Mouse (Mus musculus) bone marrow macrophage, adult 2 months (primary cell): ENCODE results near the gene Cdv3. TPM values are rescaled to one million over a fixed set of nuclear protein-coding genes. Genes with fewer than 3 reads are reported as not detected.
A peak's percentile ranks its signal among the peaks of the same experiment; 100 is the strongest.

Source experiments
- H3K27ac ChIP-seq: 2 replicates; pipeline ENCODE4 v1.5.1; 2012; ENCODE audit warnings: low read depth, low read length; ENCODE audit not compliant: insufficient read depth
- H3K4me1 ChIP-seq: 2 replicates; pipeline ENCODE4 v1.6.1; 2012; ENCODE audit warnings: low read length; ENCODE audit not compliant: control insufficient read depth, insufficient read depth
- H3K4me3 ChIP-seq: 2 replicates; pipeline ENCODE4 v1.5.1; 2012; ENCODE audit warnings: mild to moderate bottlenecking, low read length, moderate library complexity; ENCODE audit not compliant: insufficient read depth
- CTCF ChIP-seq: IDR thresholded peaks from 2 replicates; pipeline ENCODE4 v1.5.1; 2012; ENCODE audit warnings: low read depth, mild to moderate bottlenecking, low read length, moderate library complexity
- POLR2A ChIP-seq: IDR thresholded peaks from 2 replicates; pipeline ENCODE4 v1.6.1; 2012; ENCODE audit warnings: mild to moderate bottlenecking, low read depth, low read length, borderline replicate concordance
- polyA plus RNA-seq: library from polyadenylated mRNA; stranded (reverse); fragments of >200 nt; gene quantifications from 2 replicates; pipeline ENCODE4 v1.2.4, GENCODE M21; 2012; ENCODE audit not compliant: missing spikeins, insufficient read depth, insufficient read length

Gene Cdv3
- 87.7 and 93.1 TPM in 2 replicates for polyA plus RNA-seq

GRCm38 (mm10) chr9:103365290-103366247, at the start of gene Cdv3:
TSS of gene Cdv3 (minus strand) at chr9:103365840.
- TF ChIP-seq CTCF (no peak), POLR2A (no peak)
- H3K4me3 ChIP-seq = peak within 1 kb of the TSS; percentile 86
- H3K4me1 ChIP-seq = peaks cover 27% of the 10 kb centered on the region
- H3K27ac ChIP-seq = peak within 1 kb of the TSS; percentile 87

DNA sequence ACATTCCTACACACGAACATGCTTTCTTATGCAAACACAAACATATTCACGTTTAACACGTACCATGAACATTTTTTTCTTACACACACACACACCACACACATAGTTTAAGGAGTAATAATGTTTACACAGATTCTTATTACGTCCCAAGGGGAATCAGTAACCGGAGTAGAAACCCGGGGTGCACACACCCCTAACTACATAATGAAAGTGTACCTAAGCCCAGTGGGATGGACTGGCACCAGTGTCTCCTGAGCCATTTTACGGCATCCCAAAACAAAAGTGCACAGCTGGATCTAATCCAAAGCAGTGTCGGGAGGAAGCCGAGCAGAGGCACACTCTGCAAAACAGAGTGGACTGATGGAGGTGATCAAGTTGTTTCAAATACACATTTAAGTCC, 47.8 kb upstream of the Cdv3 start:
- Histone ChIP-seq H3K27ac (no peak overlapping the region), H3K4me1 (no peaks in the 10 kb centered on the region), H3K4me3 (no peak overlapping the region)
- TF ChIP-seq CTCF (no peak), POLR2A (no peak)

DNA sequence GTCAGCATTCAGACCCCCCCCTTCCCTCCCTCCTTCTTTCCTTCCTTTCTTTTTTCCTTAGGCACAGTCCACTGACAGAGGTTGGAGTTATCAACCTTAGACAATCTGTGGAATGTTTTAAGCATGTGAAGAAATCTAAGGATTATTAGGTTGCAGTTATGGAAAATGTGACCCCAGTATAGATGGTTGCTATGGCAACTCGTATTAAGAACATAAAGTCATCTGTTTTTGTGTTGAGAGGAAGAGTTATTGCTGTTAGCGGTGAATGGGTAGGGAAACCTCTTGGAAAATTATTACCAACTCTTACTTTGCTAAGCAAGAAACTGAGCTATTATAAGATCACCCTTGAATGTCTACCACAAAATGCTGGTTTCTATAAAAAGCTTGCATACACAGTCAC, 43.5 kb upstream of the Cdv3 start:
- TF ChIP-seq POLR2A (no peak), CTCF (no peak)
- no peaks in the 10 kb centered on the region for H3K4me1 ChIP-seq
- no peak overlapping the region for H3K4me3 ChIP-seq
- H3K27ac ChIP-seq = no peak overlapping the region

- H3K4me3 ChIP-seq = no peak overlapping the region
- no peak for TF ChIP-seq POLR2A
- TF ChIP-seq CTCF = no peak
- H3K4me1 ChIP-seq = no peaks in the 10 kb centered on the region
- H3K27ac ChIP-seq = no peak overlapping the region
Measured at GRCm38 (mm10) chr9:103408136-103408777, 42.6 kb upstream of the Cdv3 start.

DNA sequence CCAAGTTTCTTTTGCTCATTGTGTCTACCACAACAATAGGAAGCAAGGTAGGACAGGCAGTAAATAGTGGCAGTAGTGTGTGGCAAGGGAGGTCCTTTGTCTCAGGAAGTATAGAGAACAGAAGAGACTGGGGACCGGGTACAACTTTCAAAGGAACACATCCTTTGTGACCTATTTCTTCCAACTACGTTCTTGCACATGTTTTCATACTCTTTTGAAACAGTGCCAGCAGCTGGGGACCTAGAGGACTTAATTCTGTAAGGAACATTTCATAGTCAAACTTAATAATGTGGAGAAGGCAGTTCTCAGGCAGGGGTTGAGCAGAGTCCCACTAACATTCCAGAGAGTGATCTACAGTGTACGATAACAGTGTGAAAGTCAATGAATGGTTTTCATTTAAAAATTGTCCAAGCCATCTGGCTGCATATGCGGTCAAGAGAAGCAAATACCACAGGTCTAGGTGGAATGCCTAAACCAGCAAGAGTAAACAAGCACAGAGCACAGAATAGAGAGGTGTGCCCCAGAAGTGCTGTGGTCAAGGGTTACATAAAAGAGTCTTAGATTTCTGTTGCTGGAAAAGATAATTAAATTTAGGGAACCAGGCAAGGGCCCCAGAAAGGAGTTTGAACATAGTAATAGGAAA, 37.8 kb upstream of the Cdv3 start:
- Histone ChIP-seq H3K4me3 (no peak overlapping the region), H3K4me1 (no peaks in the 10 kb centered on the region), H3K27ac (no peak overlapping the region)
- TF ChIP-seq CTCF (no peak), POLR2A (no peak)

DNA sequence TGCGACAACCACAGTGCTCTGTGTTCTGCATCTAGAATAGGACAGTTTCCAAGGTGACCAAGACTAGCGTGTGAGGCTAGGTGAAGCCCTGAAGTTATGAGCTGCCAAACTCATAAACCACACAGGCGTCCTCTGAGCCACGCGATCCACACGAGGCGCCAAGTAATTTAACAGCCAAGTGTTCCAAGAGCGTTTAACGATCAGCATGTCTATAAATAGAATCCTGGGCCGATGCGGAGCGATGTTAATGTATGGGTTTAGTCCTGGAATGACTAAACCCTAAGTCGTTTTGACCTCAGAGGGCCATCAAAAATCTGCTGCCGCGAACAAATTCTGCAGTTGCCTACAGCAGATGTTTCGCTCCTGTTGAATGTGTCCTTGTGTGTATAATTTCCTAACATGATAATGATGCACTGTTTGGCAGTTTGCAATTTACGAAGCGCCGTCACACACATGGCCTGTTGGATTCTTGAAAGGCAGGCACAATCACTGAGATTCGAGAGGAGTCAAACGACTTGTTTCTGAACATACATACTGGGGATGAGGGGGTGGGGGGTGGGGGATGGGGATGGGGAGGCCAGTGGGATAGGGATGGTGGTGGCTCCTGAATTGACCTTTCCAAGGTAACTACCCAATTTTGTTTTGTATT, 33.0 kb upstream of the Cdv3 start:
- no peaks in the 10 kb centered on the region for H3K4me1 ChIP-seq
- no peak overlapping the region for H3K27ac ChIP-seq
- H3K4me3 ChIP-seq = no peak overlapping the region
- TF ChIP-seq CTCF (no peak), POLR2A (no peak)

- Histone ChIP-seq H3K4me3 (no peak overlapping the region), H3K4me1 (no peaks in the 10 kb centered on the region), H3K27ac (no peak overlapping the region)
- TF ChIP-seq POLR2A = no peak
- TF ChIP-seq CTCF = no peak
Measured at GRCm38 (mm10) chr9:103393256-103393655, 27.6 kb upstream of the Cdv3 start.

DNA sequence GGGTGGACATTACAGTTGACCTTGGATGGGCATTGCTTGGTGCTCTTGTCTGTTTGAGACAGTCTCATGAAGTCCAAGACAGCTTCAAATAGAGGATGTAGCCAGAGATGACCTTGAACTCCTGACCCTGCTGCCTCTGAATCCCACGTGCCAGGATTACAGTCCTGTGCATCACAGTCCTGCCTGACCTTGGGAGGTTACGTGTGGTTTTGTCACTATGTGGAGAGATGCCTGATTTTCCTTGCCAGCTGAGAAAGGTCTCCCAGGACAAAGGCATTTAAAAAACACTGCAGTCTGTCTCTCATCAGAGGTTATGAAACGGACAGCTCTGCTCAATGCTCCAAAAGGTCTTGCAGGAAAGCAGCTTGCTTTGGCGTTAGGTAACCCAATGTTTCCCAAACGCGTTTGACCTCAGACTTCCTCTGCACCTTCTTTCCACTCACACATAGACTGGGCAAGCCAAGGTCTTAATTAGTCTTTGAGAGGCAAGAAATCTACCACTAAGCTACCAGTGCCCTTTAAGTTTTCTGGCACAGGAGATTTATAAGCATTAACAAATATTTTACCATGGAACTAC, 26.2 kb upstream of the Cdv3 start:
- Histone ChIP-seq H3K27ac (no peak overlapping the region), H3K4me1 (no peaks in the 10 kb centered on the region), H3K4me3 (no peak overlapping the region)
- no peak for TF ChIP-seq CTCF
- no peak for TF ChIP-seq POLR2A

GRCm38 (mm10) chr9:103389261-103389660, 23.6 kb upstream of the Cdv3 start:
- Histone ChIP-seq H3K27ac (no peak overlapping the region), H3K4me1 (no peaks in the 10 kb centered on the region), H3K4me3 (no peak overlapping the region)
- TF ChIP-seq POLR2A = no peak
